Mouse (Mus musculus): Measurements from ENCODE around the gene Ric1. TPM values are rescaled to one million over a fixed set of nuclear protein-coding genes. Genes with fewer than 3 reads are reported as not detected.

Ric1 gene
- polyA plus RNA-seq, 1 experiment from 2014 or later = 21.2 TPM

- WGBS (ENCODE audit: missing documents) = 90% methylated on average over 11 of the region's 11 CpGs
- H3K4me3 ChIP-seq (ENCODE audit: inconsistent target) = no peak overlapping the region
- no peak overlapping the region for H3K27ac ChIP-seq
- peaks cover 7% of the 10 kb centered on the region; the same call in 1 of the 2 replicates for H3K79me2 ChIP-seq (ENCODE audit: inconsistent target)
- H3K36me3 ChIP-seq (ENCODE audit: inconsistent target) = no peaks in the 10 kb centered on the region
These were observed 121.3 kb downstream of the Ric1 start for GRCm38 (mm10) chr19:29643194-29643922.

GRCm38 (mm10) chr19:29644747-29645146 lies 122.7 kb downstream of the Ric1 start:
- Histone ChIP-seq H3K4me3 (ENCODE audit: inconsistent target) (no peak overlapping the region), H3K79me2 (ENCODE audit: inconsistent target) (peaks cover 7% of the 10 kb centered on the region; the same call in 1 of the 2 replicates), H3K36me3 (ENCODE audit: inconsistent target) (no peaks in the 10 kb centered on the region), H3K27ac (no peak overlapping the region)
- WGBS (ENCODE audit: missing documents) = 90% methylated on average over 6 of the region's 6 CpGs

GRCm38 (mm10) chr19:29647651-29648549 lies 125.8 kb downstream of the Ric1 start, which contains the start of gene Ermp1:
Gene Ermp1 (minus strand): TSS chr19:29648415.
- no peaks in the 10 kb centered on the region for H3K36me3 ChIP-seq (ENCODE audit: inconsistent target)
- 2% methylated on average over 76 of the region's 90 CpGs for WGBS (ENCODE audit: missing documents)
- peaks cover 7% of the 10 kb centered on the region; the same call in 1 of the 2 replicates for H3K79me2 ChIP-seq (ENCODE audit: inconsistent target)
- H3K27ac ChIP-seq = no peak within 1 kb of the TSS
- H3K4me3 ChIP-seq (ENCODE audit: inconsistent target) = peak within 1 kb of the TSS; percentile 43

- H3K4me3 ChIP-seq (ENCODE audit: inconsistent target) = no peak overlapping the region
- H3K79me2 ChIP-seq (ENCODE audit: inconsistent target) = peaks cover 7% of the 10 kb centered on the region; the same call in 1 of the 2 replicates
- H3K36me3 ChIP-seq (ENCODE audit: inconsistent target) = no peaks in the 10 kb centered on the region
- H3K27ac ChIP-seq = no peak overlapping the region
- 44% methylated on average over 4 of the region's 4 CpGs for WGBS (ENCODE audit: missing documents)
These were observed 126.5 kb downstream of the Ric1 start for GRCm38 (mm10) chr19:29648550-29648914.

- Histone ChIP-seq H3K79me2 (ENCODE audit: inconsistent target) (peaks cover 7% of the 10 kb centered on the region; the same call in 1 of the 2 replicates), H3K27ac (no peak overlapping the region), H3K36me3 (ENCODE audit: inconsistent target) (no peaks in the 10 kb centered on the region), H3K4me3 (ENCODE audit: inconsistent target) (no peak overlapping the region)
- 100% methylated on average over 1 of the region's 1 CpGs for WGBS (ENCODE audit: missing documents)
These were observed 127.6 kb downstream of the Ric1 start for GRCm38 (mm10) chr19:29649683-29650082.

GRCm38 (mm10) chr19:29653768-29654265 lies 131.7 kb downstream of the Ric1 start:
- Histone ChIP-seq H3K4me3 (ENCODE audit: inconsistent target) (no peak overlapping the region), H3K79me2 (ENCODE audit: inconsistent target) (no peaks in the 10 kb centered on the region), H3K36me3 (ENCODE audit: inconsistent target) (no peaks in the 10 kb centered on the region), H3K27ac (no peak overlapping the region)
- 89% methylated on average over 9 of the region's 9 CpGs for WGBS (ENCODE audit: missing documents)

- Histone ChIP-seq H3K79me2 (ENCODE audit: inconsistent target) (no peaks in the 10 kb centered on the region), H3K4me3 (ENCODE audit: inconsistent target) (no peak overlapping the region), H3K27ac (no peak overlapping the region), H3K36me3 (ENCODE audit: inconsistent target) (no peaks in the 10 kb centered on the region)
- WGBS (ENCODE audit: missing documents) = 73% methylated on average over 6 of the region's 6 CpGs
These were observed 133.1 kb downstream of the Ric1 start for GRCm38 (mm10) chr19:29655148-29655547.

- Histone ChIP-seq H3K4me3 (ENCODE audit: inconsistent target) (no peak overlapping the region), H3K27ac (no peak overlapping the region), H3K79me2 (ENCODE audit: inconsistent target) (no peaks in the 10 kb centered on the region), H3K36me3 (ENCODE audit: inconsistent target) (no peaks in the 10 kb centered on the region)
- WGBS (ENCODE audit: missing documents) = 82% methylated on average over 4 of the region's 4 CpGs
These were observed 133.9 kb downstream of the Ric1 start for GRCm38 (mm10) chr19:29656029-29656428.

Other genes starting within 250 kb of the Ric1 start
- gene Insl6, start 196.9 kb upstream of the Ric1 start, polyA plus RNA-seq (2018) = 10.1 to 21.0 TPM (median 14.9 TPM) in 3 replicates
- not detected in 3 replicates for gene Rln1, start 187.6 kb upstream of the Ric1 start, polyA plus RNA-seq (2018)
- 65.1 to 163 TPM (median 83.5 TPM) in 3 replicates for gene Plgrkt, start 154.9 kb upstream of the Ric1 start, polyA plus RNA-seq (2018)
- gene Cd274, start 154.8 kb upstream of the Ric1 start, polyA plus RNA-seq (2018) = 44.6 to 125 TPM (median 104 TPM) in 3 replicates
- 0.09 to 0.18 TPM in 2 of 3 replicates, not detected in the other for gene Pdcd1lg2, start 111.4 kb upstream of the Ric1 start, polyA plus RNA-seq (2018)
- 8.3 to 25.2 TPM (median 13.2 TPM) in 3 replicates for gene Ermp1, start 126.1 kb downstream of the Ric1 start, polyA plus RNA-seq (2018)
- gene Mlana, start 175.5 kb downstream of the Ric1 start, polyA plus RNA-seq (2018) = 0.34 TPM in 1 of 3 replicates, not detected in the others